Mouse (Mus musculus) liver, adult 2 months (tissue): ENCODE measurements around the gene Bcat1. TPM values are rescaled to one million over a fixed set of nuclear protein-coding genes. Genes with fewer than 3 reads are reported as not detected.
"Not testable (repeated sequence)": the region's sequence is repeated elsewhere in the genome, so short reads cannot be mapped to it uniquely, and the experiment has no call there.

Experiments
- DNase-seq: peaks from one replicate; pipeline ENCODE4 v3.0.0-alpha.2; 2011; ENCODE audit warnings: low read depth, low spot score; ENCODE audit errors: extremely low read depth
- H3K27ac ChIP-seq: fragments of 200-500 bp; replicated peaks from 2 replicates; pipeline ENCODE4 v1.5.1; 2012; ENCODE audit warnings: low read depth, mild to moderate bottlenecking, control low read depth, inconsistent platforms, low read length; ENCODE audit not compliant: insufficient read depth
- H3K27me3 ChIP-seq: fragments of 200-500 bp; 2 replicates; pipeline ENCODE4 v1.6.1; 2012; ENCODE audit warnings: mild to moderate bottlenecking, moderate library complexity, low read length, inconsistent platforms; ENCODE audit not compliant: control insufficient read depth, insufficient read depth
- H3K36me3 ChIP-seq: fragments of 200-500 bp; 2 replicates; pipeline ENCODE4 v1.6.1; 2012; ENCODE audit warnings: low read length, inconsistent platforms; ENCODE audit not compliant: control insufficient read depth, insufficient read depth
- H3K4me1 ChIP-seq: fragments of 200-500 bp; 2 replicates; pipeline ENCODE4 v1.6.1; 2011; ENCODE audit warnings: low read length; ENCODE audit not compliant: control insufficient read depth, insufficient read depth
- H3K4me3 ChIP-seq: fragments of 200-500 bp; 2 replicates; pipeline ENCODE4 v1.5.1; 2011; ENCODE audit warnings: low read depth, mild to moderate bottlenecking, control low read depth, low read length, moderate library complexity; ENCODE audit not compliant: insufficient read depth
- H3K79me2 ChIP-seq: fragments of 200-500 bp; 2 replicates; pipeline ENCODE4 v1.6.1; 2012; ENCODE audit warnings: inconsistent platforms, mild to moderate bottlenecking, low read length, moderate library complexity; ENCODE audit not compliant: control insufficient read depth, insufficient read depth
- H3K9ac ChIP-seq: fragments of 200-500 bp; 2 replicates; pipeline ENCODE4 v1.6.1; 2012; ENCODE audit warnings: low read depth, mild to moderate bottlenecking, control low read depth, inconsistent platforms, low read length
- CTCF ChIP-seq: fragments of 200-500 bp; IDR thresholded peaks from 2 replicates; pipeline ENCODE4 v1.5.1; 2011; ENCODE audit warnings: low read depth, low read length, control low read depth
- POLR2A ChIP-seq: fragments of 200-500 bp; IDR thresholded peaks from 2 replicates; pipeline ENCODE4 v1.6.1; 2011; ENCODE audit warnings: low read length, control low read depth; ENCODE audit not compliant: insufficient read depth; ENCODE audit errors: extremely low read depth
- WGBS: fragments of 180-500 bp; shearing (Covaris S2); methylation state at CpG from one replicate; pipeline ENCODE4 v1.1.7; 2018; 5-methylcytosine and 5-hydroxymethylcytosine counted together
- polyA plus RNA-seq: library from polyadenylated mRNA; depleted of rRNA; stranded (reverse); fragments of >200 nt; gene quantifications from 2 replicates; pipeline ENCODE4 v1.2.3, GENCODE M21; 2012
- total RNA-seq: library from RNA; depleted of rRNA; stranded (reverse); fragments of >200 nt; gene quantifications from 2 replicates; pipeline ENCODE4 v1.2.3, GENCODE M21; 2014

Gene Bcat1
- total and polyA plus RNA-seq, 2 experiments: 0.18 TPM; not detected in 1

DNA sequence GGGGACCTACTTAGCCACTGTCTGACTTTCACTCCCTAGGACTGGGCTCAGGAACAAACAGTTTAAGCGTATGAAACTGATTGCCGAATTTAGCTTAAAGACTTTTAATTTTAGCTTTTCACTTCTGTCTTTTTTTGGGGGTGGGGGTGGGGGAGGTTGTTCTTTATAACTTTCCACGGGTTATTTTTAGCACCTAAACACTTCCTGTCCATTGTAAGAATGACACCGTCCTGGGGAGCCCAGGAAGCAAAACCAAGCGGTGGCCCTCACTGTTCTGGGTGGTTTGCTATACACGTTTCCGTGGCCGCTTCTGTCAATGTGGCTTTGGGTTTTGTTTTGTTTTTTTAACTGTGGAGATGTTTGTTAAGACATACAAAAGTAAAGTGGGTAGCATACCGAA lies 24.9 kb upstream of the Bcat1 start:
- Histone ChIP-seq H3K27me3 (no peaks in the 10 kb centered on the region), H3K4me3 (no peak overlapping the region), H3K79me2 (no peaks in the 10 kb centered on the region), H3K27ac (no peak overlapping the region), H3K36me3 (no peaks in the 10 kb centered on the region), H3K4me1 (no peaks in the 10 kb centered on the region), H3K9ac (no peak overlapping the region)
- no peak for DNase-seq
- WGBS: 67% methylated on average over 9 of the region's 9 CpGs
- TF ChIP-seq POLR2A: no peak
- no peak for TF ChIP-seq CTCF

- no peak overlapping the region for H3K4me3 ChIP-seq
- no peak overlapping the region for H3K27ac ChIP-seq
- H3K36me3 ChIP-seq: no peaks in the 10 kb centered on the region
- H3K27me3 ChIP-seq: no peaks in the 10 kb centered on the region
- no peaks in the 10 kb centered on the region for H3K4me1 ChIP-seq
- 71% methylated on average over 4 of the region's 4 CpGs for WGBS
- no peak for TF ChIP-seq CTCF
- no peak for TF ChIP-seq POLR2A
- DNase-seq: no peak
- H3K79me2 ChIP-seq: no peaks in the 10 kb centered on the region
- H3K9ac ChIP-seq: no peak overlapping the region
Measured at GRCm38 (mm10) chr6:145094431-145094830, 18.4 kb upstream of the Bcat1 start.

GRCm38 (mm10) chr6:145093038-145093622 lies 17.1 kb upstream of the Bcat1 start:
- H3K27ac ChIP-seq, H3K79me2 ChIP-seq, DNase-seq, H3K4me1 ChIP-seq, H3K4me3 ChIP-seq, H3K27me3 ChIP-seq, H3K9ac ChIP-seq, H3K36me3 ChIP-seq: not testable (repeated sequence)
- WGBS: 68% methylated on average over 7 of the region's 7 CpGs

- Histone ChIP-seq H3K4me3 (no peak overlapping the region), H3K27me3 (no peaks in the 10 kb centered on the region)
- TF ChIP-seq POLR2A: no peak
- TF ChIP-seq CTCF: no peak
Measured at GRCm38 (mm10) chr6:145091998-145092397, 16.0 kb upstream of the Bcat1 start.

DNA sequence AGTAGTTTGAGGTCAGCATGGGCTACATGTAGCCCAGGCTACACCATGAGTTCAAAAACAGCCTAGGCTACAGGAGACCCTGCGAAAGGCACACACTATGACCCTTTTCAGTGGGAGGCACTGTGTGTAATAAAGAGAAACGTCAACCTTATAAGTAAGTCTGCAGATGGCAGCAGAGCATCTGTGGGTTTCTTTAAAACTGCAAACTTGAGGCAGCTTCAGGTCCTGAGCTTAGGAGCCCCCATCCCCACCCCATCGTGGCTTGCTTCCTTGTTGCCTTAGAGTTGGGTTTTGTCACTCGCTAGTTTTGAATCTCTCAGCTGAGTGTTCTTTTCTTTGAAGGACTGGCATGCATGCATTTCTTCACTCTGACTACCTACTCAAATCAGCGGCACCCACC lies 14.9 kb upstream of the Bcat1 start:
- no peak overlapping the region for H3K4me3 ChIP-seq
- TF ChIP-seq POLR2A (no peak), CTCF (no peak)
- no peak overlapping the region for H3K27ac ChIP-seq
- 74% methylated on average over 5 of the region's 5 CpGs for WGBS
- H3K79me2 ChIP-seq: no peaks in the 10 kb centered on the region
- no peaks in the 10 kb centered on the region for H3K36me3 ChIP-seq
- no peak overlapping the region for H3K9ac ChIP-seq
- DNase-seq: no peak
- H3K4me1 ChIP-seq: no peaks in the 10 kb centered on the region
- H3K27me3 ChIP-seq: no peaks in the 10 kb centered on the region

More at GRCm38 (mm10) chr6:145091998-145092397, 16.0 kb upstream of the Bcat1 start:
- H3K79me2 ChIP-seq: no peaks in the 10 kb centered on the region
- no peak overlapping the region for H3K9ac ChIP-seq
- no peak for DNase-seq
- H3K27ac ChIP-seq: no peak overlapping the region
- no peaks in the 10 kb centered on the region for H3K4me1 ChIP-seq
- 81% methylated on average over 7 of the region's 7 CpGs for WGBS
- H3K36me3 ChIP-seq: no peaks in the 10 kb centered on the region

- Histone ChIP-seq H3K27ac (no peak overlapping the region), H3K79me2 (no peaks in the 10 kb centered on the region), H3K4me1 (no peaks in the 10 kb centered on the region), H3K4me3 (no peak overlapping the region), H3K27me3 (no peaks in the 10 kb centered on the region), H3K36me3 (no peaks in the 10 kb centered on the region), H3K9ac (no peak overlapping the region)
- no peak for DNase-seq
- TF ChIP-seq POLR2A (no peak), CTCF (no peak)
- WGBS: 90% methylated on average over 6 of the region's 6 CpGs
Measured at GRCm38 (mm10) chr6:145090201-145090863, 14.3 kb upstream of the Bcat1 start.
